Mouse (Mus musculus) neural tube, embryonic 14.5 days (tissue): ENCODE measurements around the gene Masp2. TPM values are rescaled to one million over a fixed set of nuclear protein-coding genes. Genes with fewer than 3 reads are reported as not detected.
A peak's percentile ranks its signal among the peaks of the same experiment; 100 is the strongest.

ENCODE experiments used
- ATAC-seq: fragments of 200-750 bp; cut with Nextera tagmentation; 2 replicates; pipeline ENCODE4 v1.8.0; 2017; ENCODE audit warnings: low read depth, mild to moderate bottlenecking, moderate TSS enrichment, moderate library complexity
- H3K27ac ChIP-seq: fragments of 300-500 bp; sonication (generic); 2 replicates; pipeline ENCODE4 v1.5.1; 2014; ENCODE audit warnings: low read depth, mild to moderate bottlenecking, control low read depth, low read length, moderate library complexity, mixed read lengths
- H3K27me3 ChIP-seq: fragments of 300-500 bp; sonication (generic); 2 replicates; pipeline ENCODE4 v1.6.1; 2014; ENCODE audit warnings: low read length; ENCODE audit not compliant: control insufficient read depth, insufficient read depth
- H3K36me3 ChIP-seq: fragments of 300-500 bp; sonication (generic); 2 replicates; pipeline ENCODE4 v1.6.1; 2014; ENCODE audit warnings: low read length, mixed read lengths; ENCODE audit not compliant: control insufficient read depth, insufficient read depth
- H3K4me1 ChIP-seq: fragments of 300-500 bp; sonication (generic); 2 replicates; pipeline ENCODE4 v1.6.1; 2014; ENCODE audit warnings: low read length; ENCODE audit not compliant: control insufficient read depth, insufficient read depth
- H3K4me2 ChIP-seq: fragments of 300-500 bp; sonication (generic); 2 replicates; pipeline ENCODE4 v1.6.1; 2014; ENCODE audit warnings: mild to moderate bottlenecking, low read depth, low read length, control low read depth
- H3K4me3 ChIP-seq: fragments of 300-500 bp; sonication (generic); 2 replicates; pipeline ENCODE4 v1.5.1; 2014; ENCODE audit warnings: low read depth, low read length, control low read depth, mixed read lengths
- H3K9ac ChIP-seq: fragments of 300-500 bp; sonication (generic); replicated peaks from 2 replicates; pipeline ENCODE4 v1.6.1; 2014; ENCODE audit warnings: low read depth, mild to moderate bottlenecking, control low read depth, low read length, mixed read lengths
- H3K9me3 ChIP-seq: fragments of 300-500 bp; sonication (generic); 2 replicates; pipeline ENCODE4 v1.6.1; 2016; ENCODE audit warnings: low read length; ENCODE audit not compliant: control insufficient read depth
- WGBS: fragments of 180-500 bp; shearing (Covaris S2); extraction: QIAGEN DNeasy Blood & Tissue Kit; methylation state at CpG from one replicate; pipeline ENCODE4 v1.1.7; 2014; 5-methylcytosine and 5-hydroxymethylcytosine counted together
- polyA plus RNA-seq: library from polyadenylated mRNA; unstranded; fragments of >200 nt; fragmentation: Nextera tagmentation; extraction: Ambion mirVana; gene quantifications from 2 replicates; pipeline ENCODE4 v1.2.1, GENCODE M21; 2014

Masp2 gene
- polyA plus RNA-seq, 1 experiment from 2014 or later = 1.8 TPM

DNA sequence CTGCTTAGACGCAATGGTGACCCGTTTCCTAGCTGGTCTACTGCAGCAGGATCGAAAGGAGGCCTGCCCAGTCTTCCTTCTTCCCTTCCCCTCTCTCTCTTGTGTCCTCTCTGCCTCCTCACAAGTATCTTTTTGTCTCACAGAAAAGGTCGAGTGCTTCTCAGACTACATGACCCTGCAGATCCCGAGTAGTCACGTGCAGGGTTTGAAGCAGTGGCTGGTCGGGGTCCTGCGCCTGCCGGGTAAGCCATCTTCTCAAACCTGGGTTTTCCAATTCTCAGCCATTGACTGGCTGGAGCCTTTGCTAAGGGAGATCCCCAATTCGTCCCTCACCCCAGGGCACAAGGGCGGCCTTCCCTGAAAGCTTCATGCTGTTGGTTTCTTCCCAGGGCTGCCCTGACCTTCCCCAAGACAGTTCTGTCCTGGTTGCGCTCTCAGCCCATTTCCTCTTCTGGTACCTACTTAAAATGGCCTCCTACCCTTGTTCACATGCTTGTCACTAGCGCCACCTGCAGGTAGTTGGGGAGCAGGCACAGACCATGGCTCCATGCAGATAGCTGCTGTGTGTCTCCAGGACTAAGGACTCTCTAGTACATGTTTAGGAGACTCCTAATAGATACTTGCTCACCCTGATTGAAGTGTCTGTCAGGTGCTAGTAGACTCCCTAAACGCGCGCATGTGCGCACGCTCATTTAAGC, 52.5 kb downstream of the Masp2 start:
- no peaks in the 10 kb centered on the region for H3K9me3 ChIP-seq
- no peaks in the 10 kb centered on the region for H3K36me3 ChIP-seq
- 88% methylated on average over 18 of the region's 18 CpGs for WGBS
- H3K4me3 ChIP-seq = no peak overlapping the region
- no peak for ATAC-seq
- no peaks in the 10 kb centered on the region for H3K4me1 ChIP-seq
- H3K4me2 ChIP-seq = no peak overlapping the region
- no peaks in the 10 kb centered on the region for H3K27me3 ChIP-seq
- H3K9ac ChIP-seq = no peak overlapping the region
- no peak overlapping the region for H3K27ac ChIP-seq

DNA sequence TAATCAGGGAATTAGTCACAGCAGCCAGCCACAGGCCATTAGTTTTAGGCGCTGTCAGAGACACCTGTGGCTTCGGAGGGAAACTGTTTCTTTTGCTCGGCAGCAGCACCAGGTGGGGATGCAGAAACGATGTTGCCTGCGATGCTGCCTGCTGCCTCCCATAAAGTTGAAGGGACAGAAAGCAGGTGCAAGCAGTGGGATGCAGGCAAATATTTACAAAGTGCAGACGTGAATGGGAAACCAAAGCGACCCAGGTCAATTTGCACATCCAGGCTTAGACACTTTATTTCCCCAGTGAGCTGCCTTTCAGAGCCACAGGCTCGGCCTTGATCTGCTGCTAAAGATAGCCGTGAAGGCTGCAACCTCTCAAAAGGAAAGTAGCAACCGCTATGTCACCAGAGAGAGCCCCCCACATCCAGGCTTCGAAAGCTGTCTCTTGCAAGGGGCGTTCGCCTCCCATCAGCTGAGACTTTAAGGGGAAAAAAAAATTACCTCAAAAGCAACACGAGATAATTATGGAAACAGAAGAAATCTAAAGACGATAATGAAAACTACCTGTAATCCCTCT, 54.4 kb downstream of the Masp2 start:
- no peak overlapping the region for H3K9ac ChIP-seq
- no peak overlapping the region for H3K27ac ChIP-seq
- no peaks in the 10 kb centered on the region for H3K9me3 ChIP-seq
- no peak for ATAC-seq
- H3K27me3 ChIP-seq = no peaks in the 10 kb centered on the region
- WGBS = 29% methylated on average over 15 of the region's 15 CpGs
- H3K4me2 ChIP-seq = no peak overlapping the region
- no peaks in the 10 kb centered on the region for H3K4me1 ChIP-seq
- H3K36me3 ChIP-seq = no peaks in the 10 kb centered on the region
- H3K4me3 ChIP-seq = no peak overlapping the region

DNA sequence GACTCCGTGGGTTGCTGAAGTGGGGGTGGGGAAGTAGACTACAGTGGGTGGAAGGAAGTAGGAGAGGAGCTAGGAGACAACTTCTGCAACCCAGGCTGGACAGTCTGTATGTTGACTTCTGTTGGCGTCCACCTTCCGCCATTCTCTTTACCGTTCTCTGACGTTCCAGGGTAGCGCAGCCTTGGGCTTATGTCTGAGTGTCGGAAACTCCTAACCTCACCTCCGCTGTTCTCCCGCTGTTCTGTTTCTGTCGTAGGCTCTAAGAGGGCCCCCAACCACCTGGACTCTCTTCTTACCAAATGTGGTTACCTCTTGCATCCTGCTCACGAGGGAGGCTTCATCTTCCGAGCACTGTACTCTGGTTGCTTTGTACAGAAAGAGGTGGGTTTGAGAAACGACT, 55.4 kb downstream of the Masp2 start:
- WGBS = 88% methylated on average over 13 of the region's 13 CpGs
- H3K27me3 ChIP-seq = no peaks in the 10 kb centered on the region
- H3K9ac ChIP-seq = no peak overlapping the region
- H3K4me1 ChIP-seq = peaks cover 6% of the 10 kb centered on the region
- no peak overlapping the region for H3K4me2 ChIP-seq
- H3K36me3 ChIP-seq = no peaks in the 10 kb centered on the region
- H3K9me3 ChIP-seq = no peaks in the 10 kb centered on the region
- H3K4me3 ChIP-seq = no peak overlapping the region
- H3K27ac ChIP-seq = no peak overlapping the region
- ATAC-seq = no peak

DNA sequence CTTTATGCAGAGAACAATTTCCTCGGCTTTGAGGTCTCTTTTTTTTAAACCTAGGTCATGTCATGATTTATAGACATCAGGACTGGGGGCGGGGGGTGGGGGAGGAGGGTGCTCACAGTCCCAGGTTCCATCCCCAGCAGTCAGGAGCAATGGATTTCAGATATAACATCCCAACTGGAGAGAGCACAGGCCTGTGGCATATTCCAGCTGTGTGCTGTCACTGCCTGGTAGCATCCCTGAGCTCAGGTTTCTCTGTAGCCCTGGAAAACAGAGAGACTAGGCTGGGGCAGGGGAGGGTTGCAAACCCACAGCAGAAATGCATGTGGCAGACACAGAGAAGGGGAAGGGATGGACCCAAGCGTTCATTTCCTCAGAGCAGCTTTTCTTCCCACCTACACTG, 57.8 kb downstream of the Masp2 start:
- no peaks in the 10 kb centered on the region for H3K27me3 ChIP-seq
- H3K4me2 ChIP-seq = no peak overlapping the region
- WGBS = 40% methylated on average over 3 of the region's 3 CpGs
- ATAC-seq = no peak
- no peak overlapping the region for H3K9ac ChIP-seq
- H3K27ac ChIP-seq = no peak overlapping the region
- no peaks in the 10 kb centered on the region for H3K36me3 ChIP-seq
- no peaks in the 10 kb centered on the region for H3K9me3 ChIP-seq
- no peak overlapping the region for H3K4me3 ChIP-seq
- peaks cover 7% of the 10 kb centered on the region for H3K4me1 ChIP-seq

DNA sequence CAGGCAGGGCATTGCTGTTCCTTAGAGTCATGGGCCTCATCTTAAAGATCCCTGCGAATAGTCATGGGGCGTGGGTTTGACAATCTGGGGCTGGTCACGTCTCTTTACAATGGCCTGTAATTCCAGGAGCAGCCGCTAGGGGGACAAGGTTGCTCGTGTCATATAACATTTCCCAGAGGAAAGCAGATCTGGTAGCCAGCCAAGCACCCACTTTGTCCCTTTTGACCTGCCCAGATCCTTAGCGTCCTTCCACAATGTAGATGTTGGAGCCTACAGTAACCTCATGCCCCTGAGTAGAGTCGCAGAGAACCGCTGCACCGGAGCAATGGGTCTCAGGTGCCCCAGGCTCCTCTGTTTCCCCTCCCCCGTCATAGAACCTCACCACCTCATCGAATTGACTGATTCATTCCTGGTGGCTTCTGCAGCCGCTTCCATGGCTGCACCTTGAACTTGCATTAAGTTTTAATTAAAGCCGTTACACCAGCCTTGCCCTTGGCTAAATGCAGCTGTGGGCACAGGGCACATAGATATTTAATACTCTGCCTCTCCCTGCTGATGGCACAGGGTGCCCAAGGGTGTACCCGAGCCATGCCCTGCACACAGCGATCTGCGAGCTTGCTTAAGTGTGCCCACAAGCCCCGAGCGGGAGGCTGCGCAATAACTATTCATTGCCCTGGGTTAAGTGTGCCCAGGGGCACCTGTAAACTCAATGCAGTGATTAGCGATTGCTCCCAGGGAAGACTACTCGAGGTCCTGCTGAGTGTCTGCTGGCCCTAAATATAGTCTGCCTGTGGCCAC, 60.0 kb downstream of the Masp2 start:
- peak; percentile 69 for ATAC-seq
- 11% methylated on average over 21 of the region's 21 CpGs for WGBS
- Histone ChIP-seq H3K36me3 (no peaks in the 10 kb centered on the region), H3K9me3 (no peaks in the 10 kb centered on the region), H3K4me1 (peaks cover 7% of the 10 kb centered on the region), H3K4me2 (peak overlapping the region; percentile 30), H3K27ac (no peak overlapping the region; the same call in 1 of the 2 replicates), H3K4me3 (no peak overlapping the region), H3K9ac (no peak overlapping the region), H3K27me3 (no peaks in the 10 kb centered on the region)

DNA sequence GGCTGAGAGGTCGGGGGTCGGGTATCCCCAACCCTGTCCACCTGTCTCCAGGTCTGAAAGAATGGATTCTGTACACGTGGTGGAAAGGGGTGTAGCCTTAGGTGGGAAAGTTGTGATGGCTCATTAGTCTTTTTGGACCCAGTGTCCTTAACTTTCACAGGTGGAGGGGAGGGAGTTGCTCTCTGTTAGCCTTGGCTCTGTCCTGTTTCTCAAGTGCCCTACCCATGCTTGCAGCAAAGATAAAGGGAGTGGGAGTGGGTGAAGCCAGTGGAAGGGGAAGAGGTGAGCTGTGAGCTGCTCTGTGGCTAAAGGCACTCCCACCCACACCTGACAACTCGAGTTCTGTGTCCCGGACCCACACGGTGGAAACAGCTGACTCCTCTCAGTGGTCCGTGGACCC, 61.0 kb downstream of the Masp2 start:
- no peaks in the 10 kb centered on the region for H3K9me3 ChIP-seq
- no peak overlapping the region for H3K4me3 ChIP-seq
- H3K27ac ChIP-seq = no peak overlapping the region
- no peak overlapping the region for H3K9ac ChIP-seq
- no peaks in the 10 kb centered on the region for H3K36me3 ChIP-seq
- no peaks in the 10 kb centered on the region for H3K27me3 ChIP-seq
- H3K4me1 ChIP-seq = peaks cover 7% of the 10 kb centered on the region
- ATAC-seq = no peak
- H3K4me2 ChIP-seq = no peak overlapping the region
- 73% methylated on average over 7 of the region's 7 CpGs for WGBS

DNA sequence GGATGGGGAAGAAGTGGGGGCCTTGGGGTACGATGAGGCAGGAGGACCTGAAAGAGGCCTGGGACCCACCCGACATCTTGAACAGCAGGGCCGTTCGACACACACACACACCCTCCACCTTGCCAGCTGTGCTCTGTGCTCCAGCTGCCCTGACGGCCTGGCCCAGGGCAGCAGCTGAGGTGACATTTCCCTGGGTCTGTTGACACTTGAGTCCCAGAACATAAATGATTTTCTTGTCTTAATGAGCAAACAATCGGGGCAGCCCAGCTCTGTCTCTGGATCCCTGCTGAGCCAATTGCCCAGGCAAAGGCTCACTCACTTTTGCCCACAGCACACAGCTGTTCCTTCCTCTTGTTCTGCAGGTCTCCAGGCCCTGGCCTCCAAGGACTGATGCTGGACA, 61.7 kb downstream of the Masp2 start:
- Histone ChIP-seq H3K4me1 (peaks cover 7% of the 10 kb centered on the region), H3K4me2 (no peak overlapping the region), H3K27me3 (no peaks in the 10 kb centered on the region), H3K9ac (no peak overlapping the region), H3K27ac (no peak overlapping the region), H3K4me3 (no peak overlapping the region), H3K36me3 (no peaks in the 10 kb centered on the region), H3K9me3 (no peaks in the 10 kb centered on the region)
- WGBS = 26% methylated on average over 6 of the region's 6 CpGs
- ATAC-seq = no peak
